Mouse (Mus musculus) liver, adult 2 months (tissue): Measurements from ENCODE around the gene Htra2.

ENCODE experiments used
- CTCF ChIP-seq: fragments of 200-500 bp; IDR thresholded peaks from 2 replicates; pipeline ENCODE4 v1.5.1; 2011; ENCODE audit warnings: low read depth, low read length, control low read depth
- POLR2A ChIP-seq: fragments of 200-500 bp; IDR thresholded peaks from 2 replicates; pipeline ENCODE4 v1.6.1; 2011; ENCODE audit warnings: low read length, control low read depth; ENCODE audit not compliant: insufficient read depth; ENCODE audit errors: extremely low read depth

GRCm38 (mm10) chr6:83043561-83043960, 11.5 kb downstream of the Htra2 start:
- TF ChIP-seq CTCF (no peak), POLR2A (no peak)
